Mouse (Mus musculus): Measurements from ENCODE around the gene Pim2. TPM values are rescaled to one million over a fixed set of nuclear protein-coding genes. Genes with fewer than 3 reads are reported as not detected.

Gene Pim2
- total RNA-seq, 2 experiments from 2014 or later = 1.9 to 2.0 TPM

DNA sequence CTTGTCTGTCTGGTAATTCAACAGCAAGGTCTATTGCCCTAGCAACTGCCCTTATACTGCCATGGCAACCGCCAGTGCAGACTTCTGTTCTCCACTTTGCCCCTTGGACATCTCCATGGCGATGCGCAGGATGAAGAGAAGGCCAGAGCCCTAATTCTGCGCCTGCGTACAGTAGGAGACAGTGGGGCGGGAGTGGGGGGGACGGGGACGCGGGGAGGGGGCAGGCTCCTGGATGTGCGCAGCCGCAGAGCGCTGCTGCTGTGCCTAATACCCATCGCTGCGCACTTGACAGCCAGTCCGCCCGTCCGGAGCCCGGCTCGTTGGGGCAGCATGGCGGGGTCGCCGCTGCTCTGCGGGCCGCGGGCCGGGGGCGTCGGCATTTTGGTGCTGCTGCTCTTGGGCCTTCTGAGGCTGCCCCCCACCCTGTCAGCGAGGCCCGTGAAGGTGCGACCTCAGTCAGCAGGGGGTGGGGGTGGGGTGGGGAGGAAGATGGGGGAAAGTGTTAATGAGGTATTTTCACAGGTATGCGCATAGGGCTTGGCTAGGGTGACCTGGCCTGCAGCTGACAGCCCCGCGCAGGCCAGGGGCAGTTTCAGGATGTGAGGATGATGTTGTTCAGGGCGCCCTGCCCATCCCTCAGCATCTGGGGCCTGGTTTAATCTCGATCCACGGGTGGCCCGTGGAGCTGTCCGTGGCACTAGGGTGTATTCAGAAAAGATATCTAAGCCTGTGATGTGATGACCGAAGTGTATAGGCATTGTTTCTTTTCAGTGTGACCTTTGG lies 41.7 kb downstream of the Pim2 start, which contains the start of gene Pcsk1n:
Gene Pcsk1n (plus strand): TSS at position 222 of the 783 bp plus-strand sequence.
- H3K27ac ChIP-seq = no peak within 1 kb of the TSS
- intact Hi-C loops (cut with DNase I) = no loop called here
- H3K4me3 ChIP-seq = no peak within 1 kb of the TSS
- no peak for TF ChIP-seq CTCF (IDR thresholded peaks at IDR 0.05)
- no peak for DNase-seq

DNA sequence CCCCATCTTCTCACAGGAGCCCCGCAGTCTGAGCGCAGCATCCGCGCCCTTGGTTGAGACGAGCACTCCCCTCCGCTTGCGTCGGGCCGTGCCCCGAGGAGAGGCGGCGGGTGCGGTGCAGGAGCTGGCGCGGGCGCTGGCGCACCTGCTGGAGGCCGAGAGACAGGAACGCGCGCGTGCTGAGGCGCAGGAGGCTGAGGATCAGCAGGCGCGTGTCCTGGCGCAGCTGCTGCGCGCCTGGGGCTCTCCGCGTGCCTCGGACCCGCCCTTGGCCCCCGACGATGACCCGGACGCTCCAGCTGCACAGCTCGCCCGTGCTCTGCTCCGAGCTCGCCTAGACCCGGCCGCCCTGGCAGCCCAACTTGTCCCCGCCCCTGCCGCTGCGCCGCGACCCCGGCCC lies 44.0 kb downstream of the Pim2 start:
- intact Hi-C loops (cut with DNase I) = no loop called here
- no peak for TF ChIP-seq CTCF (IDR thresholded peaks at IDR 0.05)
- no peak for DNase-seq
- peak overlapping the region; percentile 53 for H3K4me3 ChIP-seq
- no peak overlapping the region for H3K27ac ChIP-seq

DNA sequence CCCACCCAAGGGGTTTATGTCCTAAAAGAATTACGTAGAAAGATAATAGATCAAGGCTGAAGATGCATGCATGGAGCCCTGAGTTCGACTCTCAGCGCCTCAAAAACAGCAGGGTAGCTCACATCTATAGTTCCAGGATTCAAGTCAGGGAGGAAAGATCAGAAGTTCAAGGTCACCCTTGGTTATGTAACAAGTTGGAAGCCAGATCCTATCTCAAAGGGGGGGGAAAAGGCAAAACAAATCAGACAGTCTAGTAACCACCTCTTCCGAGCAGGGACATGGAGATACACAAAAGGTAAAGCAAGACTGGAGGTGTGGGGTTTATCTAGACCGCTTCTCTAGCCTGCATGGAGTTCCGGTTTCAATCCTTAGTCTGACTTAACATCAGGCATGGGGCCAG lies 48.2 kb downstream of the Pim2 start:
- no peak overlapping the region for H3K4me3 ChIP-seq
- H3K27ac ChIP-seq = no peak overlapping the region
- intact Hi-C loops (cut with DNase I) = no loop called here
- DNase-seq = no peak
- no peak for TF ChIP-seq CTCF (IDR thresholded peaks at IDR 0.05)

DNA sequence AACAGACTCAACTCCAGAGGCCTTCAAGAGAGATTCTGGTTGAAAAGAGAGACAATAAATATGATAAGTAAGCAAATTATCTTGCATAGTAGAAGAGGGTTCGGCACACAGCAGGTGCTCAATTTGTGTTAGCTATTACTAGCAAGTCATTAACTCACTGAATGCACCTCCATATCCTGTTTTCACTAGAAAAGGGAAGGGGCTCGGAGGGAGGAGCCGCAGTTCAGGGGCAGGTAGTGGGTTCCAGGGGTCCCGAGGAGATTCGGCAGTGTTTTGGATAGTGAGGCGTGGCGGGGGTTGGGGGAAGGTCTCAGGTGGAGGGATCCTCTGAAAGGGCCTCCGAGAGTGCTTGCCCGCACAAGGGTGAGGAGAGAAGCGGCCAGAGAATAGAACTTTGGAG lies 49.1 kb downstream of the Pim2 start:
- Histone ChIP-seq H3K27ac (no peak overlapping the region), H3K4me3 (no peak overlapping the region)
- DNase-seq = no peak
- TF ChIP-seq CTCF (IDR thresholded peaks at IDR 0.05) = no peak
- intact Hi-C loops (cut with DNase I) = no loop called here

DNA sequence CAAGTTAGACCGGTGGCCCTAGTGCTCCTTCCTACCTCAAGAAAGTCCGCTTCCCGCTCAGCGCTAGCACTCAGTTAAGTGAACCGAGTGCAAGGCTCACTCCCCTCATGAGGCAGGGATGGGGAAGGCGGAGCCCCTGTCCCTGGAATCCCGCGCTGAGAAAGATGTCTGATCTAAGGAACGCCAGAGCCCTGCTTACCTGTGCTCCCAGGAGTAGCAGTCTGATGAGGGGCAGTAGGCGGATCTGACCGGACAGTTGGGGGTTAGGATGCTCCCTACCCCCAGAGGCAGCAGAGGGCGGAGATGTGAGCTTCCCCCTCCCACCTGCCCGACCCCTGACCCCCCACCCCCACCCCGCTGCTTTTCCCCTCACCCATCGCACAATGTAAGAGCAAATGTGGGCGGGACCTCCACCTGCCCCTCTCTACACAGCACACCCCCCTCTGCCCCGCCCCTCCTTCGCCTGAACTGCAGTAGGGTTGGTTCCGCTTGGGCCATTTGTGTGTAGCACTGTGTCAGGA lies 50.3 kb downstream of the Pim2 start, which contains the start of gene Eras:
Gene Eras (minus strand): TSS at position 338 of the 521 bp plus-strand sequence.
- intact Hi-C loops (cut with DNase I) = no loop called here
- no peak for DNase-seq
- TF ChIP-seq CTCF (IDR thresholded peaks at IDR 0.05) = no peak
- Histone ChIP-seq H3K27ac (no peak within 1 kb of the TSS), H3K4me3 (no peak within 1 kb of the TSS)

Other genes with a start within 250 kb of the Pim2 start
- gene Syp, start 239.8 kb upstream of the Pim2 start, total RNA-seq (2021) = 1 to 10 TPM in 1 of 2 experiments, under 1 TPM in 1; 0.56 to 1.2 TPM
- gene Prickle3, start 221.0 kb upstream of the Pim2 start, total RNA-seq (2021) = 10 to 100 TPM; 23.6 to 26.6 TPM
- gene Plp2, start 206.9 kb upstream of the Pim2 start, total RNA-seq (2021) = 10 to 100 TPM; 23.8 to 42.7 TPM
- 10 to 100 TPM; 21.0 to 31.0 TPM for gene Magix, start 197.0 kb upstream of the Pim2 start, total RNA-seq (2021)
- 10 to 100 TPM; 12.5 to 15.3 TPM for gene Gpkow, start 181.1 kb upstream of the Pim2 start, total RNA-seq (2021)
- 10 to 100 TPM; 31.1 to 37.6 TPM for gene Wdr45, start 163.9 kb upstream of the Pim2 start, total RNA-seq (2021)
- not detected for gene Gm45208, start 156.0 kb upstream of the Pim2 start, total RNA-seq (2021)
- gene Praf2, start 149.8 kb upstream of the Pim2 start, total RNA-seq (2021) = 1 to 10 TPM; 3.3 to 6.7 TPM
- under 1 TPM; 0.28 to 0.75 TPM for gene Ccdc120, start 127.4 kb upstream of the Pim2 start, total RNA-seq (2021)
- 10 to 100 TPM; 10.9 to 11.1 TPM for gene Tfe3, start 115.7 kb upstream of the Pim2 start, total RNA-seq (2021)
- gene Gripap1, start 88.5 kb upstream of the Pim2 start, total RNA-seq (2021) = 10 to 100 TPM; 16.7 to 22.8 TPM
- under 1 TPM; 0.15 to 0.22 TPM for gene Kcnd1, start 56.0 kb upstream of the Pim2 start, total RNA-seq (2021)
- gene Otud5, start 36.9 kb upstream of the Pim2 start, total RNA-seq (2021) = 10 to 100 TPM; 15.6 to 19.1 TPM
- 10 to 100 TPM in 1 of 2 experiments, 1 to 10 TPM in 1; 8.8 to 10.9 TPM for gene Slc35a2, start 5.8 kb downstream of the Pim2 start, total RNA-seq (2021)
- 10 to 100 TPM; 21.7 to 22.4 TPM for gene Pqbp1, start 21.0 kb downstream of the Pim2 start, total RNA-seq (2021)
- gene Timm17b, start 21.1 kb downstream of the Pim2 start, total RNA-seq (2021) = 10 to 100 TPM; 41.4 to 45.5 TPM
- gene Gm10491, start 29.6 kb downstream of the Pim2 start, total RNA-seq (2021) = not detected
- gene Gm10490, start 31.3 kb downstream of the Pim2 start, total RNA-seq (2021) = not detected
- gene Pcsk1n, start 41.6 kb downstream of the Pim2 start, total RNA-seq (2021) = not detected
- gene Eras, start 50.3 kb downstream of the Pim2 start, total RNA-seq (2021) = not detected
- gene Hdac6, start 69.6 kb downstream of the Pim2 start, total RNA-seq (2021) = 1 to 10 TPM; 4.0 to 4.4 TPM
- gene Gata1, start 99.8 kb downstream of the Pim2 start, total RNA-seq (2021) = not detected
- gene Glod5, start 140.2 kb downstream of the Pim2 start, total RNA-seq (2021) = not detected
- gene Suv39h1, start 196.5 kb downstream of the Pim2 start, total RNA-seq (2021) = 1 to 10 TPM; 4.3 to 5.0 TPM
- under 1 TPM; 0.36 to 0.70 TPM for gene Was, start 212.2 kb downstream of the Pim2 start, total RNA-seq (2021)

Data from gastrocnemius, adult 2 months (tissue).